Mouse (Mus musculus): ENCODE results near the gene Casp3. TPM values are rescaled to one million over a fixed set of nuclear protein-coding genes. Genes with fewer than 3 reads are reported as not detected.

The Casp3 gene
- polyA plus RNA-seq, 1 experiment: 99.9 TPM

- Histone ChIP-seq H3K4me1 (ENCODE audit: control insufficient read depth, insufficient read depth, low read length) (no peaks in the 10 kb centered on the region), H3K4me3 (ENCODE audit: low read depth, low read length) (peak overlapping the region; percentile 48), H3K9me3 (replicated peaks; ENCODE audit: control insufficient read depth, insufficient read depth, low read length, poor library complexity, severe bottlenecking) (no peaks in the 10 kb centered on the region), H3K27me3 (ENCODE audit: control insufficient read depth, insufficient read depth, low read length, poor library complexity, severe bottlenecking) (no peaks in the 10 kb centered on the region), H3K36me3 (ENCODE audit: control insufficient read depth, insufficient read depth, low read length, poor library complexity, severe bottlenecking) (0 out of 2 replicates have a peak, but pooled peaks cover 2% of the 10 kb centered on the region), H3K9ac (ENCODE audit: low read depth, poor library complexity, severe bottlenecking) (peak overlapping the region; percentile 87), H3K27ac (ENCODE audit: insufficient read depth, low read length) (peak overlapping the region; percentile 83)
- TF ChIP-seq POLR2A (IDR thresholded peaks at IDR 0.05; ENCODE audit: insufficient read depth, low read length): no peak
- no peak for TF ChIP-seq EP300 (IDR thresholded peaks at IDR 0.05; ENCODE audit: insufficient read depth, low read depth, low read length)
- no peak for TF ChIP-seq CTCF (IDR thresholded peaks at IDR 0.05; ENCODE audit: low read depth, low read length)
Measured at GRCm38 (mm10) chr8:46618639-46619320, 1.7 kb downstream of the Casp3 start.

- 0 out of 2 replicates have a peak, but pooled peaks cover 2% of the 10 kb centered on the region for H3K36me3 ChIP-seq (ENCODE audit: control insufficient read depth, insufficient read depth, low read length, poor library complexity, severe bottlenecking)
- no peaks in the 10 kb centered on the region for H3K27me3 ChIP-seq (ENCODE audit: control insufficient read depth, insufficient read depth, low read length, poor library complexity, severe bottlenecking)
- H3K9ac ChIP-seq (ENCODE audit: low read depth, poor library complexity, severe bottlenecking): no peak overlapping the region
- peaks cover 2% of the 10 kb centered on the region for H3K4me1 ChIP-seq (ENCODE audit: control insufficient read depth, insufficient read depth, low read length)
- TF ChIP-seq POLR2A (IDR thresholded peaks at IDR 0.05; ENCODE audit: insufficient read depth, low read length) (no peak), CTCF (IDR thresholded peaks at IDR 0.05; ENCODE audit: low read depth, low read length) (no peak), EP300 (IDR thresholded peaks at IDR 0.05; ENCODE audit: insufficient read depth, low read depth, low read length) (no peak)
- H3K9me3 ChIP-seq (replicated peaks; ENCODE audit: control insufficient read depth, insufficient read depth, low read length, poor library complexity, severe bottlenecking): no peaks in the 10 kb centered on the region
- H3K4me3 ChIP-seq (ENCODE audit: low read depth, low read length): no peak overlapping the region
- no peak overlapping the region for H3K27ac ChIP-seq (ENCODE audit: insufficient read depth, low read length)
Measured at GRCm38 (mm10) chr8:46622446-46623270, 5.6 kb downstream of the Casp3 start.

- no peaks in the 10 kb centered on the region for H3K27me3 ChIP-seq (ENCODE audit: control insufficient read depth, insufficient read depth, low read length, poor library complexity, severe bottlenecking)
- no peak overlapping the region for H3K27ac ChIP-seq (ENCODE audit: insufficient read depth, low read length)
- peaks cover 6% of the 10 kb centered on the region for H3K36me3 ChIP-seq (ENCODE audit: control insufficient read depth, insufficient read depth, low read length, poor library complexity, severe bottlenecking)
- no peaks in the 10 kb centered on the region for H3K9me3 ChIP-seq (replicated peaks; ENCODE audit: control insufficient read depth, insufficient read depth, low read length, poor library complexity, severe bottlenecking)
- H3K4me1 ChIP-seq (ENCODE audit: control insufficient read depth, insufficient read depth, low read length): peaks cover 2% of the 10 kb centered on the region
- no peak overlapping the region for H3K9ac ChIP-seq (ENCODE audit: low read depth, poor library complexity, severe bottlenecking)
- TF ChIP-seq EP300 (IDR thresholded peaks at IDR 0.05; ENCODE audit: insufficient read depth, low read depth, low read length) (no peak), CTCF (IDR thresholded peaks at IDR 0.05; ENCODE audit: low read depth, low read length) (no peak), POLR2A (IDR thresholded peaks at IDR 0.05; ENCODE audit: insufficient read depth, low read length) (no peak)
- no peak overlapping the region for H3K4me3 ChIP-seq (ENCODE audit: low read depth, low read length)
Measured at GRCm38 (mm10) chr8:46625166-46625565, 8.1 kb downstream of the Casp3 start.

GRCm38 (mm10) chr8:46626642-46627041 is 9.6 kb downstream of the Casp3 start:
- Histone ChIP-seq H3K27ac (ENCODE audit: insufficient read depth, low read length) (no peak overlapping the region), H3K36me3 (ENCODE audit: control insufficient read depth, insufficient read depth, low read length, poor library complexity, severe bottlenecking) (peaks cover 8% of the 10 kb centered on the region)
- TF ChIP-seq EP300 (IDR thresholded peaks at IDR 0.05; ENCODE audit: insufficient read depth, low read depth, low read length) (no peak), CTCF (IDR thresholded peaks at IDR 0.05; ENCODE audit: low read depth, low read length) (no peak), POLR2A (IDR thresholded peaks at IDR 0.05; ENCODE audit: insufficient read depth, low read length) (no peak)

GRCm38 (mm10) chr8:46627881-46628280 is 10.8 kb downstream of the Casp3 start:
- Histone ChIP-seq H3K27me3 (ENCODE audit: control insufficient read depth, insufficient read depth, low read length, poor library complexity, severe bottlenecking) (no peaks in the 10 kb centered on the region), H3K36me3 (ENCODE audit: control insufficient read depth, insufficient read depth, low read length, poor library complexity, severe bottlenecking) (peaks cover 16% of the 10 kb centered on the region), H3K9ac (ENCODE audit: low read depth, poor library complexity, severe bottlenecking) (no peak overlapping the region), H3K27ac (ENCODE audit: insufficient read depth, low read length) (no peak overlapping the region), H3K4me3 (ENCODE audit: low read depth, low read length) (no peak overlapping the region), H3K9me3 (replicated peaks; ENCODE audit: control insufficient read depth, insufficient read depth, low read length, poor library complexity, severe bottlenecking) (no peaks in the 10 kb centered on the region), H3K4me1 (ENCODE audit: control insufficient read depth, insufficient read depth, low read length) (peaks cover 2% of the 10 kb centered on the region)
- TF ChIP-seq CTCF (IDR thresholded peaks at IDR 0.05; ENCODE audit: low read depth, low read length): no peak
- TF ChIP-seq EP300 (IDR thresholded peaks at IDR 0.05; ENCODE audit: insufficient read depth, low read depth, low read length): no peak
- no peak for TF ChIP-seq POLR2A (IDR thresholded peaks at IDR 0.05; ENCODE audit: insufficient read depth, low read length)

More at GRCm38 (mm10) chr8:46626642-46627041, 9.6 kb downstream of the Casp3 start:
- H3K4me3 ChIP-seq (ENCODE audit: low read depth, low read length): no peak overlapping the region
- H3K4me1 ChIP-seq (ENCODE audit: control insufficient read depth, insufficient read depth, low read length): peaks cover 2% of the 10 kb centered on the region
- H3K27me3 ChIP-seq (ENCODE audit: control insufficient read depth, insufficient read depth, low read length, poor library complexity, severe bottlenecking): no peaks in the 10 kb centered on the region
- H3K9ac ChIP-seq (ENCODE audit: low read depth, poor library complexity, severe bottlenecking): no peak overlapping the region
- H3K9me3 ChIP-seq (replicated peaks; ENCODE audit: control insufficient read depth, insufficient read depth, low read length, poor library complexity, severe bottlenecking): no peaks in the 10 kb centered on the region

Measured in ES-Bruce4 (cell line).